Mouse (Mus musculus) cortical plate, adult 2 months (tissue): ENCODE results near the gene Homer1.

ENCODE experiments used
- CTCF ChIP-seq: fragments of 200-500 bp; IDR thresholded peaks from 2 replicates; pipeline ENCODE4 v1.5.1; 2011; ENCODE audit warnings: mild to moderate bottlenecking, control low read depth, low read length; ENCODE audit not compliant: insufficient read depth; ENCODE audit errors: extremely low read depth
- POLR2A ChIP-seq: fragments of 200-500 bp; IDR thresholded peaks from 2 replicates; pipeline ENCODE4 v1.6.1; 2011; ENCODE audit warnings: mild to moderate bottlenecking, low read length, control low read depth; ENCODE audit not compliant: insufficient read depth; ENCODE audit errors: extremely low read depth

DNA sequence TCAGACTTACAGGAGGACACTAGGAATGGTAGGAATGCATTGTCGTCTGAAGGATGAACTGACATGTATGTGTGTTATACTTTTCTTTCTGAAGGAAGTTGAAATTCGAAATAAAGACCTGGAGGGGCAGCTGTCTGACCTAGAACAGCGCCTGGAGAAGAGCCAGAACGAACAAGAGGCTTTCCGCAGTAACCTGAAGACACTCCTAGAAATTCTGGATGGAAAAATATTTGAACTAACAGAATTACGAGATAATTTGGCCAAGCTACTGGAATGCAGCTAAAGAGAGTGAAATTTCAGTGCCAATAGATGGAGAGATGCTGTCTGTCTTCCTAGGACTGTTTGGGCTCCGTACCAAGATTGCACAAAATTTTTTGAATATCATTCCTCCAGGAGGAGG, 102.5 kb downstream of the Homer1 start:
- no peak for TF ChIP-seq CTCF
- TF ChIP-seq POLR2A: no peak
